Mouse (Mus musculus): Measurements from ENCODE around the gene Plk5. TPM values are rescaled to one million over a fixed set of nuclear protein-coding genes. Genes with fewer than 3 reads are reported as not detected.

Gene Plk5
- polyA plus RNA-seq, 1 experiment = 0.04 TPM

GRCm38 (mm10) chr10:80357336-80357735 is 1.1 kb downstream of the Plk5 start:
- no peak overlapping the region for H3K4me3 ChIP-seq (ENCODE audit: extremely low read depth, insufficient read depth, insufficient read length)
- H3K36me3 ChIP-seq (ENCODE audit: control insufficient read depth, insufficient read depth, low read length) = no peaks in the 10 kb centered on the region
- 38% methylated on average over 7 of the region's 7 CpGs for WGBS
- no peaks in the 10 kb centered on the region; the same call in 1 of the 2 replicates for H3K4me1 ChIP-seq (ENCODE audit: control insufficient read depth, insufficient read depth, insufficient read length)
- H3K27ac ChIP-seq (ENCODE audit: insufficient read depth, low read length) = no peak overlapping the region
- TF ChIP-seq CTCF (IDR thresholded peaks at IDR 0.05; ENCODE audit: extremely low read depth, insufficient read depth, insufficient read length, insufficient replicate concordance) (no peak), POLR2A (IDR thresholded peaks at IDR 0.05; ENCODE audit: low read depth, low read length) (no peak)
- H3K27me3 ChIP-seq (ENCODE audit: control insufficient read depth, insufficient read depth, low read length) = peaks cover 15% of the 10 kb centered on the region
- no peak for DNase-seq (ENCODE audit: low read depth in 1 of 2, low spot score in 2 of 2)

- no peak overlapping the region for H3K4me3 ChIP-seq (ENCODE audit: extremely low read depth, insufficient read depth, insufficient read length)
- 9% methylated on average over 31 of the region's 31 CpGs for WGBS
- no peak for DNase-seq (ENCODE audit: low read depth in 1 of 2, low spot score in 2 of 2)
- TF ChIP-seq POLR2A (IDR thresholded peaks at IDR 0.05; ENCODE audit: low read depth, low read length) = no peak
- TF ChIP-seq CTCF (IDR thresholded peaks at IDR 0.05; ENCODE audit: extremely low read depth, insufficient read depth, insufficient read length, insufficient replicate concordance) = no peak
- no peaks in the 10 kb centered on the region for H3K36me3 ChIP-seq (ENCODE audit: control insufficient read depth, insufficient read depth, low read length)
- no peak overlapping the region for H3K27ac ChIP-seq (ENCODE audit: insufficient read depth, low read length)
- H3K27me3 ChIP-seq (ENCODE audit: control insufficient read depth, insufficient read depth, low read length) = peaks cover 15% of the 10 kb centered on the region
- no peaks in the 10 kb centered on the region; the same call in 1 of the 2 replicates for H3K4me1 ChIP-seq (ENCODE audit: control insufficient read depth, insufficient read depth, insufficient read length)
These were observed 1.9 kb downstream of the Plk5 start for GRCm38 (mm10) chr10:80357994-80358639.

GRCm38 (mm10) chr10:80363734-80364133 is 7.5 kb downstream of the Plk5 start:
- TF ChIP-seq POLR2A (IDR thresholded peaks at IDR 0.05; ENCODE audit: low read depth, low read length) = no peak
- no peak for TF ChIP-seq CTCF (IDR thresholded peaks at IDR 0.05; ENCODE audit: extremely low read depth, insufficient read depth, insufficient read length, insufficient replicate concordance)
- no peak for DNase-seq (ENCODE audit: low read depth in 1 of 2, low spot score in 2 of 2)
- peaks cover 5% of the 10 kb centered on the region; the same call in 1 of the 2 replicates for H3K27me3 ChIP-seq (ENCODE audit: control insufficient read depth, insufficient read depth, low read length)
- no peak overlapping the region for H3K4me3 ChIP-seq (ENCODE audit: extremely low read depth, insufficient read depth, insufficient read length)
- no peaks in the 10 kb centered on the region for H3K4me1 ChIP-seq (ENCODE audit: control insufficient read depth, insufficient read depth, insufficient read length)
- no peaks in the 10 kb centered on the region for H3K36me3 ChIP-seq (ENCODE audit: control insufficient read depth, insufficient read depth, low read length)
- H3K27ac ChIP-seq (ENCODE audit: insufficient read depth, low read length) = no peak overlapping the region
- WGBS = 51% methylated on average over 6 of the region's 6 CpGs

GRCm38 (mm10) chr10:80365736-80366135 is 9.5 kb downstream of the Plk5 start:
- Histone ChIP-seq H3K27ac (ENCODE audit: insufficient read depth, low read length) (no peak overlapping the region), H3K4me1 (ENCODE audit: control insufficient read depth, insufficient read depth, insufficient read length) (no peaks in the 10 kb centered on the region), H3K36me3 (ENCODE audit: control insufficient read depth, insufficient read depth, low read length) (no peaks in the 10 kb centered on the region), H3K4me3 (ENCODE audit: extremely low read depth, insufficient read depth, insufficient read length) (no peak overlapping the region), H3K27me3 (ENCODE audit: control insufficient read depth, insufficient read depth, low read length) (no peaks in the 10 kb centered on the region; the same call in 1 of the 2 replicates)
- 68% methylated on average over 6 of the region's 6 CpGs for WGBS
- TF ChIP-seq POLR2A (IDR thresholded peaks at IDR 0.05; ENCODE audit: low read depth, low read length) (no peak), CTCF (IDR thresholded peaks at IDR 0.05; ENCODE audit: extremely low read depth, insufficient read depth, insufficient read length, insufficient replicate concordance) (no peak)
- DNase-seq (ENCODE audit: low read depth in 1 of 2, low spot score in 2 of 2) = no peak

GRCm38 (mm10) chr10:80367954-80368353 is 11.7 kb downstream of the Plk5 start:
- TF ChIP-seq POLR2A (IDR thresholded peaks at IDR 0.05; ENCODE audit: low read depth, low read length) (no peak), CTCF (IDR thresholded peaks at IDR 0.05; ENCODE audit: extremely low read depth, insufficient read depth, insufficient read length, insufficient replicate concordance) (no peak)
- H3K4me1 ChIP-seq (ENCODE audit: control insufficient read depth, insufficient read depth, insufficient read length) = no peaks in the 10 kb centered on the region
- no peak for DNase-seq (ENCODE audit: low read depth in 1 of 2, low spot score in 2 of 2)
- no peak overlapping the region for H3K4me3 ChIP-seq (ENCODE audit: extremely low read depth, insufficient read depth, insufficient read length)
- no peaks in the 10 kb centered on the region; the same call in 1 of the 2 replicates for H3K27me3 ChIP-seq (ENCODE audit: control insufficient read depth, insufficient read depth, low read length)
- 60% methylated on average over 5 of the region's 5 CpGs for WGBS
- H3K36me3 ChIP-seq (ENCODE audit: control insufficient read depth, insufficient read depth, low read length) = no peaks in the 10 kb centered on the region
- H3K27ac ChIP-seq (ENCODE audit: insufficient read depth, low read length) = no peak overlapping the region

GRCm38 (mm10) chr10:80368392-80368791 is 12.1 kb downstream of the Plk5 start:
- Histone ChIP-seq H3K4me3 (ENCODE audit: extremely low read depth, insufficient read depth, insufficient read length) (no peak overlapping the region), H3K27me3 (ENCODE audit: control insufficient read depth, insufficient read depth, low read length) (no peaks in the 10 kb centered on the region; the same call in 1 of the 2 replicates)

More at GRCm38 (mm10) chr10:80368392-80368791, 12.1 kb downstream of the Plk5 start:
- Histone ChIP-seq H3K36me3 (ENCODE audit: control insufficient read depth, insufficient read depth, low read length) (no peaks in the 10 kb centered on the region), H3K4me1 (ENCODE audit: control insufficient read depth, insufficient read depth, insufficient read length) (no peaks in the 10 kb centered on the region), H3K27ac (ENCODE audit: insufficient read depth, low read length) (no peak overlapping the region)
- DNase-seq (ENCODE audit: low read depth in 1 of 2, low spot score in 2 of 2) = no peak
- 91% methylated on average over 6 of the region's 6 CpGs for WGBS
- TF ChIP-seq CTCF (IDR thresholded peaks at IDR 0.05; ENCODE audit: extremely low read depth, insufficient read depth, insufficient read length, insufficient replicate concordance) (no peak), POLR2A (IDR thresholded peaks at IDR 0.05; ENCODE audit: low read depth, low read length) (no peak)
